Mouse (Mus musculus) heart, postnatal 0 days (tissue): Measurements from ENCODE around the gene Cln6.

Source experiments
- CTCF ChIP-seq: IDR thresholded peaks from 2 replicates; pipeline ENCODE4 v1.5.1; 2016; ENCODE audit warnings: antibody characterized with exemption, control low read depth, low read depth
- EP300 ChIP-seq: IDR thresholded peaks from 2 replicates; pipeline ENCODE4 v1.6.1; 2016; ENCODE audit warnings: antibody characterized with exemption, low read depth

GRCm38 (mm10) chr9:62870728-62871127 is 32.1 kb downstream of the Cln6 start:
- TF ChIP-seq CTCF = no peak
- no peak for TF ChIP-seq EP300
